Mouse (Mus musculus) embryonic facial prominence, embryonic 12.5 days (tissue): ENCODE results near the gene Eif4g1. TPM values are rescaled to one million over a fixed set of nuclear protein-coding genes. Genes with fewer than 3 reads are reported as not detected.

Source experiments
- ATAC-seq: fragments of 200-750 bp; cut with Nextera tagmentation; 2 replicates; pipeline ENCODE4 v1.8.0; 2017; ENCODE audit not compliant: insufficient number of reproducible peaks, insufficient read depth, low FRiP score, low TSS enrichment
- H3K27ac ChIP-seq: fragments of 300-500 bp; sonication (generic); 2 replicates; pipeline ENCODE4 v1.5.1; 2016; ENCODE audit warnings: mild to moderate bottlenecking
- H3K27me3 ChIP-seq: fragments of 300-500 bp; sonication (generic); 2 replicates; pipeline ENCODE4 v1.6.1; 2016; ENCODE audit warnings: mild to moderate bottlenecking, moderate library complexity
- H3K36me3 ChIP-seq: fragments of 300-500 bp; sonication (generic); 2 replicates; pipeline ENCODE4 v1.6.1; 2016; ENCODE audit warnings: mild to moderate bottlenecking
- H3K4me1 ChIP-seq: fragments of 300-500 bp; sonication (generic); 2 replicates; pipeline ENCODE4 v1.6.1; 2016
- H3K4me2 ChIP-seq: fragments of 300-500 bp; sonication (generic); replicated peaks from 2 replicates; pipeline ENCODE4 v1.6.1; 2016; ENCODE audit warnings: mild to moderate bottlenecking, moderate library complexity
- H3K4me3 ChIP-seq: fragments of 300-500 bp; sonication (generic); 2 replicates; pipeline ENCODE4 v1.5.1; 2016; ENCODE audit warnings: mild to moderate bottlenecking
- H3K9ac ChIP-seq: fragments of 300-500 bp; sonication (generic); 2 replicates; pipeline ENCODE4 v1.6.1; 2016; ENCODE audit warnings: mild to moderate bottlenecking, moderate library complexity
- H3K9me3 ChIP-seq: fragments of 300-500 bp; sonication (generic); 2 replicates; pipeline ENCODE4 v1.6.1; 2016; ENCODE audit warnings: mild to moderate bottlenecking, moderate library complexity
- WGBS: fragments of 180-500 bp; shearing (Covaris S2); methylation state at CpG from one replicate; pipeline ENCODE4 v1.1.7; 2016; 5-methylcytosine and 5-hydroxymethylcytosine counted together
- polyA plus RNA-seq: library from polyadenylated mRNA; unstranded; fragments of >200 nt; fragmentation: Nextera tagmentation; extraction: Ambion mirVana; gene quantifications from 2 replicates; pipeline ENCODE4 v1.2.1, GENCODE M21; 2016

Eif4g1 gene
- polyA plus RNA-seq, 1 experiment from 2014 or later: 218 TPM

GRCm38 (mm10) chr16:20673706-20674303 lies 5.7 kb downstream of the Eif4g1 start:
- WGBS: 4% methylated on average over 14 of the region's 14 CpGs
- peaks cover 14% of the 10 kb centered on the region for H3K4me1 ChIP-seq
- no peak for ATAC-seq
- peak overlapping the region; percentile 99 for H3K4me2 ChIP-seq
- peak overlapping the region; percentile 99 for H3K9ac ChIP-seq
- H3K27ac ChIP-seq: peak overlapping the region; percentile 97
- H3K4me3 ChIP-seq: peak overlapping the region; percentile 99
- H3K27me3 ChIP-seq: no peaks in the 10 kb centered on the region
- peaks cover 39% of the 10 kb centered on the region for H3K36me3 ChIP-seq
- H3K9me3 ChIP-seq: no peaks in the 10 kb centered on the region

- Histone ChIP-seq H3K27ac (no peak overlapping the region), H3K4me3 (no peak overlapping the region), H3K4me1 (peaks cover 14% of the 10 kb centered on the region), H3K4me2 (no peak overlapping the region), H3K9me3 (no peaks in the 10 kb centered on the region), H3K36me3 (peaks cover 53% of the 10 kb centered on the region), H3K27me3 (no peaks in the 10 kb centered on the region), H3K9ac (no peak overlapping the region)
- WGBS: 93% methylated on average over 6 of the region's 6 CpGs
- ATAC-seq: no peak
These were observed 7.1 kb downstream of the Eif4g1 start for GRCm38 (mm10) chr16:20675213-20675612.

- Histone ChIP-seq H3K9me3 (no peaks in the 10 kb centered on the region), H3K9ac (no peak overlapping the region), H3K27me3 (no peaks in the 10 kb centered on the region), H3K4me3 (no peak overlapping the region), H3K27ac (no peak overlapping the region), H3K36me3 (peaks cover 68% of the 10 kb centered on the region), H3K4me1 (peaks cover 14% of the 10 kb centered on the region), H3K4me2 (no peak overlapping the region)
- ATAC-seq: no peak
- WGBS: 75% methylated on average over 4 of the region's 4 CpGs
These were observed 8.6 kb downstream of the Eif4g1 start for GRCm38 (mm10) chr16:20676702-20677101.

- H3K4me2 ChIP-seq: no peak overlapping the region
- ATAC-seq: no peak
- no peak overlapping the region for H3K27ac ChIP-seq
- H3K4me3 ChIP-seq: no peak overlapping the region
- no peaks in the 10 kb centered on the region for H3K9me3 ChIP-seq
- H3K9ac ChIP-seq: no peak overlapping the region
- no peaks in the 10 kb centered on the region for H3K27me3 ChIP-seq
- peaks cover 74% of the 10 kb centered on the region for H3K36me3 ChIP-seq
- H3K4me1 ChIP-seq: peaks cover 14% of the 10 kb centered on the region
- 79% methylated on average over 5 of the region's 5 CpGs for WGBS
These were observed 9.3 kb downstream of the Eif4g1 start for GRCm38 (mm10) chr16:20677380-20677779.

- H3K4me3 ChIP-seq: no peak overlapping the region
- no peaks in the 10 kb centered on the region for H3K27me3 ChIP-seq
- no peak overlapping the region for H3K4me2 ChIP-seq
- H3K4me1 ChIP-seq: peaks cover 14% of the 10 kb centered on the region
- peaks cover 82% of the 10 kb centered on the region for H3K36me3 ChIP-seq
- H3K27ac ChIP-seq: no peak overlapping the region
- H3K9ac ChIP-seq: no peak overlapping the region
- no peak for ATAC-seq
- WGBS: 88% methylated on average over 10 of the region's 10 CpGs
- H3K9me3 ChIP-seq: no peaks in the 10 kb centered on the region
These were observed 10.0 kb downstream of the Eif4g1 start for GRCm38 (mm10) chr16:20677974-20678675.

- no peak overlapping the region for H3K27ac ChIP-seq
- no peaks in the 10 kb centered on the region for H3K9me3 ChIP-seq
- ATAC-seq: no peak
- H3K4me1 ChIP-seq: peaks cover 14% of the 10 kb centered on the region; the same call in 1 of the 2 replicates
- H3K4me2 ChIP-seq: no peak overlapping the region
- 92% methylated on average over 3 of the region's 3 CpGs for WGBS
- H3K9ac ChIP-seq: no peak overlapping the region
- H3K36me3 ChIP-seq: peaks cover 63% of the 10 kb centered on the region
- no peak overlapping the region for H3K4me3 ChIP-seq
- no peaks in the 10 kb centered on the region for H3K27me3 ChIP-seq
These were observed 22.7 kb downstream of the Eif4g1 start for GRCm38 (mm10) chr16:20690774-20691173.

- Histone ChIP-seq H3K27ac (no peak overlapping the region), H3K4me3 (no peak overlapping the region), H3K36me3 (peaks cover 55% of the 10 kb centered on the region), H3K4me1 (peaks cover 19% of the 10 kb centered on the region; the same call in 1 of the 2 replicates), H3K4me2 (no peak overlapping the region), H3K27me3 (no peaks in the 10 kb centered on the region), H3K9ac (no peak overlapping the region), H3K9me3 (no peaks in the 10 kb centered on the region)
- WGBS: 57% methylated on average over 1 of the region's 1 CpGs
- ATAC-seq: no peak
These were observed 23.5 kb downstream of the Eif4g1 start for GRCm38 (mm10) chr16:20691617-20692016.

GRCm38 (mm10) chr16:20692241-20692965 lies 24.3 kb downstream of the Eif4g1 start:
- Histone ChIP-seq H3K27ac (no peak overlapping the region), H3K4me1 (peaks cover 19% of the 10 kb centered on the region; the same call in 1 of the 2 replicates), H3K27me3 (no peaks in the 10 kb centered on the region), H3K9ac (no peak overlapping the region), H3K4me3 (no peak overlapping the region), H3K9me3 (no peaks in the 10 kb centered on the region), H3K4me2 (peak overlapping the region; percentile 74), H3K36me3 (peaks cover 47% of the 10 kb centered on the region)
- WGBS: 43% methylated on average over 16 of the region's 16 CpGs
- no peak for ATAC-seq

GRCm38 (mm10) chr16:20693111-20693701 lies 25.1 kb downstream of the Eif4g1 start, which contains the start of gene Fam131a:
Gene Fam131a (plus strand): TSS chr16:20693241.
- Histone ChIP-seq H3K9ac (peak within 1 kb of the TSS; percentile 68), H3K27me3 (no peaks in the 10 kb centered on the region), H3K36me3 (peaks cover 39% of the 10 kb centered on the region), H3K4me3 (peak within 1 kb of the TSS; percentile 57), H3K4me2 (peak within 1 kb of the TSS; percentile 74), H3K4me1 (peaks cover 19% of the 10 kb centered on the region; the same call in 1 of the 2 replicates), H3K27ac (peak within 1 kb of the TSS; percentile 89), H3K9me3 (no peaks in the 10 kb centered on the region)
- WGBS: under 1% methylated on average over 37 of the region's 37 CpGs
- peak; percentile 90 for ATAC-seq

- no peaks in the 10 kb centered on the region for H3K9me3 ChIP-seq
- H3K4me2 ChIP-seq: no peak overlapping the region
- no peak overlapping the region for H3K9ac ChIP-seq
- ATAC-seq: no peak
- 79% methylated on average over 8 of the region's 8 CpGs for WGBS
- H3K36me3 ChIP-seq: peaks cover 23% of the 10 kb centered on the region
- no peak overlapping the region for H3K4me3 ChIP-seq
- no peak overlapping the region for H3K27ac ChIP-seq
- peaks cover 19% of the 10 kb centered on the region; the same call in 1 of the 2 replicates for H3K4me1 ChIP-seq
- no peaks in the 10 kb centered on the region for H3K27me3 ChIP-seq
These were observed 26.7 kb downstream of the Eif4g1 start for GRCm38 (mm10) chr16:20694781-20695180.

- H3K9me3 ChIP-seq: no peaks in the 10 kb centered on the region
These were observed 27.7 kb downstream of the Eif4g1 start for GRCm38 (mm10) chr16:20695622-20696323.

More at GRCm38 (mm10) chr16:20695622-20696323, 27.7 kb downstream of the Eif4g1 start:
- Histone ChIP-seq H3K4me1 (peaks cover 19% of the 10 kb centered on the region; the same call in 1 of the 2 replicates), H3K4me3 (peak overlapping the region; percentile 39), H3K27me3 (no peaks in the 10 kb centered on the region), H3K4me2 (peak overlapping the region; percentile 58), H3K9ac (peak overlapping the region; percentile 16; the same call in 1 of the 2 replicates), H3K36me3 (peaks cover 16% of the 10 kb centered on the region), H3K27ac (no peak overlapping the region; the same call in 1 of the 2 replicates)
- ATAC-seq: peak; percentile 73
- WGBS: 3% methylated on average over 46 of the region's 46 CpGs
